Mouse (Mus musculus) forebrain, embryonic 16.5 days (tissue): Measurements from ENCODE around the gene Adam12. TPM values are rescaled to one million over a fixed set of nuclear protein-coding genes. Genes with fewer than 3 reads are reported as not detected.

Experiments
- ATAC-seq: fragments of 200-750 bp; cut with Nextera tagmentation; 2 replicates; pipeline ENCODE4 v1.8.0; 2017; ENCODE audit warnings: mild to moderate bottlenecking, moderate library complexity
- H3K27ac ChIP-seq: fragments of 300-500 bp; sonication (generic); 2 replicates; pipeline ENCODE4 v1.5.1; 2014; ENCODE audit warnings: low read length, control low read depth
- H3K27me3 ChIP-seq: fragments of 300-500 bp; sonication (generic); replicated peaks from 2 replicates; pipeline ENCODE4 v1.6.1; 2014; ENCODE audit warnings: low read length; ENCODE audit not compliant: control insufficient read depth, insufficient read depth
- H3K36me3 ChIP-seq: fragments of 300-500 bp; sonication (generic); 2 replicates; pipeline ENCODE4 v1.6.1; 2014; ENCODE audit not compliant: control insufficient read depth, insufficient read depth
- H3K4me1 ChIP-seq: fragments of 300-500 bp; sonication (generic); replicated peaks from 2 replicates; pipeline ENCODE4 v1.6.1; 2014; ENCODE audit warnings: low read length; ENCODE audit not compliant: control insufficient read depth, insufficient read depth
- H3K4me2 ChIP-seq: fragments of 300-500 bp; sonication (generic); 2 replicates; pipeline ENCODE4 v1.6.1; 2014; ENCODE audit warnings: mild to moderate bottlenecking, low read length, control low read depth
- H3K4me3 ChIP-seq: fragments of 300-500 bp; sonication (generic); replicated peaks from 2 replicates; pipeline ENCODE4 v1.5.1; 2014; ENCODE audit warnings: mild to moderate bottlenecking, low read length, control low read depth
- H3K9ac ChIP-seq: fragments of 300-500 bp; sonication (generic); replicated peaks from 2 replicates; pipeline ENCODE4 v1.6.1; 2014; ENCODE audit warnings: low read depth, low read length, control low read depth
- H3K9me3 ChIP-seq: fragments of 300-500 bp; sonication (generic); 2 replicates; pipeline ENCODE4 v1.6.1; 2016; ENCODE audit warnings: low read length; ENCODE audit not compliant: control insufficient read depth
- WGBS: fragments of 180-500 bp; shearing (Covaris S2); extraction: QIAGEN DNeasy Blood & Tissue Kit; methylation state at CpG from one replicate; pipeline ENCODE4 v1.1.7; 2014; 5-methylcytosine and 5-hydroxymethylcytosine counted together
- polyA plus RNA-seq: library from polyadenylated mRNA; unstranded; fragments of >200 nt; fragmentation: Nextera tagmentation; extraction: Ambion mirVana; gene quantifications from 2 replicates; pipeline ENCODE4 v1.2.1, GENCODE M21; 2015

Gene Adam12
- polyA plus RNA-seq, 1 experiment from 2014 or later, result 2.2 TPM

- Histone ChIP-seq H3K4me2 (no peak overlapping the region), H3K4me1 (no peaks in the 10 kb centered on the region), H3K4me3 (no peak overlapping the region), H3K9ac (no peak overlapping the region), H3K27ac (no peak overlapping the region), H3K27me3 (no peaks in the 10 kb centered on the region), H3K9me3 (no peaks in the 10 kb centered on the region), H3K36me3 (no peaks in the 10 kb centered on the region)
- ATAC-seq, result no peak
- 83% methylated on average over 14 of the region's 14 CpGs for WGBS
Measured at GRCm38 (mm10) chr7:133951777-133952545, 280.0 kb downstream of the Adam12 start.

- Histone ChIP-seq H3K4me2 (no peak overlapping the region), H3K36me3 (no peaks in the 10 kb centered on the region), H3K4me1 (no peaks in the 10 kb centered on the region), H3K27me3 (no peaks in the 10 kb centered on the region), H3K4me3 (no peak overlapping the region), H3K9me3 (no peaks in the 10 kb centered on the region), H3K27ac (no peak overlapping the region), H3K9ac (no peak overlapping the region)
- WGBS, result 55% methylated on average over 2 of the region's 2 CpGs
- no peak for ATAC-seq
Measured at GRCm38 (mm10) chr7:133947360-133947759, 284.6 kb downstream of the Adam12 start.

GRCm38 (mm10) chr7:133946757-133947345 is 285.1 kb downstream of the Adam12 start:
- no peak overlapping the region for H3K9ac ChIP-seq
- no peak overlapping the region for H3K4me3 ChIP-seq
- no peak for ATAC-seq
- no peaks in the 10 kb centered on the region for H3K9me3 ChIP-seq
- no peak overlapping the region for H3K27ac ChIP-seq
- WGBS, result 76% methylated on average over 2 of the region's 2 CpGs
- no peaks in the 10 kb centered on the region for H3K36me3 ChIP-seq
- no peak overlapping the region for H3K4me2 ChIP-seq
- no peaks in the 10 kb centered on the region for H3K27me3 ChIP-seq
- no peaks in the 10 kb centered on the region for H3K4me1 ChIP-seq

- no peak overlapping the region for H3K27ac ChIP-seq
- no peaks in the 10 kb centered on the region for H3K4me1 ChIP-seq
- no peak overlapping the region for H3K9ac ChIP-seq
- H3K4me2 ChIP-seq, result no peak overlapping the region
- WGBS, result 86% methylated on average over 4 of the region's 4 CpGs
- H3K4me3 ChIP-seq, result no peak overlapping the region
- H3K9me3 ChIP-seq, result no peaks in the 10 kb centered on the region
- no peaks in the 10 kb centered on the region for H3K27me3 ChIP-seq
- no peaks in the 10 kb centered on the region for H3K36me3 ChIP-seq
- ATAC-seq, result no peak
Measured at GRCm38 (mm10) chr7:133946113-133946512, 285.8 kb downstream of the Adam12 start.

DNA sequence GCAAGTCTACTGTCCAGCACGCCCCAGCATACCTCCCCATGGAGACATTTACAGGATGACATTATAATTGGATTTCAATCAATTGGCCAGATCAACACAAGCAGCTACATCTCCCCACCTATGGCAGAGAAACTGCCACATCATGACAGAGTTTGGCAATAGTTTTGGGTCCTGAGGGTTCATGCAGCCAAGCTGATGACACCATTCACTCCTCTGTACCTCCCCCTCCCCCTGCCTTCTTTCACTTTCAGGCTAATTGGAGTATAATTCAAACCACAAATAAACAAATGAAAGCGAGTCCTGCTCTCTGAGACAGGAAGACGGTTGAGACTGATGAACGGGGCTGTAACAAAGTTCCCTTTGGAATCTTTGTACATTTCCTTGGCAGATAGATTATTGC is 291.5 kb downstream of the Adam12 start:
- Histone ChIP-seq H3K4me1 (no peaks in the 10 kb centered on the region), H3K9ac (no peak overlapping the region)
- WGBS, result 73% methylated on average over 4 of the region's 4 CpGs

DNA sequence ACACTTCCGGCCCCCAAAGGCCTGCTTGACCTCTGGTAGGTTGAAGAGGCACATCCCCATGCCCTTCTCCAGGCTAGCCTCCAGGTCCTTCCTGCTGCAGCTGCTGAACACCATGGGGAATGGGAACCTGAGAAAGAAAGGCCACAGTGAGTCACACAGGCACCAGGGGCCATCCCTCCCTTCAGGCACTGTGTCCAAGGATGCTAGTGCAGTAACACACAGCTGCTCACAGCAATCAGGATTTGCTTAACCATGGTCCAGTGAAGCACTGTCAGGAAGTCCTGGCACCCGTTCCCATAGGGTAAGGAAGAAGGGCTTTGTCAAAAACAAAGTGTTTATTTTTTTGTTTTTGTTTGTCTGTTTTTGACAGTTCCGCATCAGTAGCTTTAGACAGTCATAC is 294.5 kb downstream of the Adam12 start:
- Histone ChIP-seq H3K27me3 (no peaks in the 10 kb centered on the region), H3K4me3 (no peak overlapping the region), H3K36me3 (no peaks in the 10 kb centered on the region), H3K9ac (no peak overlapping the region), H3K9me3 (no peaks in the 10 kb centered on the region), H3K4me1 (peaks cover 4% of the 10 kb centered on the region), H3K4me2 (no peak overlapping the region), H3K27ac (no peak overlapping the region)
- no peak for ATAC-seq
- WGBS, result 88% methylated on average over 3 of the region's 3 CpGs

More for the DNA sequence above, 291.5 kb downstream of the Adam12 start:
- H3K9me3 ChIP-seq, result no peaks in the 10 kb centered on the region
- H3K27me3 ChIP-seq, result no peaks in the 10 kb centered on the region
- no peak overlapping the region for H3K4me3 ChIP-seq
- H3K36me3 ChIP-seq, result no peaks in the 10 kb centered on the region
- no peak for ATAC-seq
- H3K4me2 ChIP-seq, result no peak overlapping the region
- no peak overlapping the region for H3K27ac ChIP-seq

DNA sequence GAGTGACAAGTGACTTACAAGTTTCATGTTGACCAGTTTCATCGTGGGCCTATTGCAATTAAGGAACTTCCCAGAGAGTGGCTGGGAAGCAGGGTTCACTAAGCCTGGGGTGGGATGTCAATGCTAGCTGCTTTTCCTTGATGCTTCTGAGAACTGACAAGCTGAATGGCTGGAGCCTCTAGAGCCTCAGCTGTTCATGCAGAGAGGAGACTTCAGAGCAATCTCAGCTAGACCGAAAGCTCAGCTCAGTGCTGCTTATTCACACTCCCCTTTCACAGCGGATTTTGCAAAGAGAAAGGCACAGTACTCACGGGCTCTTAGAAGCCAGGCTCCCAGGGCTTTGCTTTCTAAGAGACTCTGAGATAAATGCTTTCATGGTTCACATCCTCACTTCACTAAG is 295.6 kb downstream of the Adam12 start:
- no peaks in the 10 kb centered on the region for H3K9me3 ChIP-seq
- no peaks in the 10 kb centered on the region for H3K27me3 ChIP-seq
- ATAC-seq, result no peak
- H3K36me3 ChIP-seq, result no peaks in the 10 kb centered on the region
- H3K4me3 ChIP-seq, result no peak overlapping the region
- WGBS, result 7% methylated on average over 4 of the region's 4 CpGs
- peaks cover 4% of the 10 kb centered on the region for H3K4me1 ChIP-seq
- no peak overlapping the region for H3K9ac ChIP-seq
- H3K27ac ChIP-seq, result no peak overlapping the region
- H3K4me2 ChIP-seq, result no peak overlapping the region

GRCm38 (mm10) chr7:133933378-133933777 is 298.6 kb downstream of the Adam12 start:
- H3K4me3 ChIP-seq, result no peak overlapping the region
- no peaks in the 10 kb centered on the region for H3K27me3 ChIP-seq
- no peak overlapping the region for H3K4me2 ChIP-seq
- no peak overlapping the region for H3K9ac ChIP-seq
- no peak overlapping the region for H3K27ac ChIP-seq
- no peaks in the 10 kb centered on the region for H3K36me3 ChIP-seq
- WGBS, result 22% methylated on average over 6 of the region's 6 CpGs
- ATAC-seq, result no peak
- peaks cover 4% of the 10 kb centered on the region for H3K4me1 ChIP-seq
- no peaks in the 10 kb centered on the region for H3K9me3 ChIP-seq

DNA sequence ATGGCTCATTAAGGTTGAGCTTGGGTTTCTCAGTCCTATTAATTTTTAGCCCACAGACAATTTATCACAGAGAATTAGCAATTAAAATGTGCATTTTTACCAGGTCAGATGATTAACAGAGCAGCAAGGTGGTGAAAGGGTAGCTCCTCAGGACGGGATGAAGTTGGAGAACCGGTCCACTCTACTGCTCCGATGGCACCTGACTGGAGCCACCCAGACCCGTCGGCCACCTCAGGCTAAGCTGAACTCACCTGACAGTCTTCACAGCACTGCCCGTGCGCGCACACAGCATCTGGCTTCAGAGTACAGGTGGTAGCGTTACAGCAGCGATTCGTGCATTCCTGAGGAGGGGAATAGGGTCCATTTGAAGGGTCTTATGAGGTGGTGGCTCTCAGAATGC is 300.5 kb downstream of the Adam12 start:
- H3K36me3 ChIP-seq, result no peaks in the 10 kb centered on the region
- H3K27ac ChIP-seq, result no peak overlapping the region
- no peak overlapping the region for H3K4me2 ChIP-seq
- H3K4me1 ChIP-seq, result peaks cover 4% of the 10 kb centered on the region
- no peaks in the 10 kb centered on the region for H3K27me3 ChIP-seq
- H3K9me3 ChIP-seq, result no peaks in the 10 kb centered on the region
- no peak overlapping the region for H3K4me3 ChIP-seq
- WGBS, result 87% methylated on average over 11 of the region's 11 CpGs
- no peak for ATAC-seq
- H3K9ac ChIP-seq, result no peak overlapping the region
